Mouse (Mus musculus): ENCODE measurements at regions not wholly inside any gene's neighbourhood (a gene's known extent, or its start where the extent isn't known, plus 50 kb on each side); places are given as distances from the start of the nearest gene placed in this dataset.

GRCm38 (mm10) chr13:84953760-84954159 is 235.4 kb upstream of the Ccnh start:
- no peaks in the 10 kb centered on the region for H3K4me1 ChIP-seq (ENCODE audit: control insufficient read depth, insufficient read depth, low read length)
- no peaks in the 10 kb centered on the region for H3K36me3 ChIP-seq (ENCODE audit: control insufficient read depth, insufficient read depth, low read length)
- H3K27ac ChIP-seq (ENCODE audit: low read depth, low read length) = no peak overlapping the region
- DNase-seq (ENCODE audit: low spot score, missing footprints) (no peak), ATAC-seq (ENCODE audit: low FRiP score) (no peak)
- H3K27me3 ChIP-seq (ENCODE audit: control insufficient read depth, insufficient read depth, low read length) = no peaks in the 10 kb centered on the region
- no peaks in the 10 kb centered on the region for H3K9me3 ChIP-seq (ENCODE audit: control insufficient read depth, low read length)
- no peak overlapping the region for H3K4me2 ChIP-seq
- H3K4me3 ChIP-seq (ENCODE audit: low read depth, low read length) = no peak overlapping the region
- H3K9ac ChIP-seq (ENCODE audit: low read length) = no peak overlapping the region
- 50% methylated on average over 1 of the region's 1 CpGs for WGBS

- ATAC-seq (ENCODE audit: low FRiP score) (no peak), DNase-seq (ENCODE audit: low spot score, missing footprints) (peak; percentile 83)
- no peak overlapping the region for H3K4me2 ChIP-seq
Observed at GRCm38 (mm10) chr13:84968943-84969342, 220.3 kb upstream of the Ccnh start.

More at GRCm38 (mm10) chr13:84968943-84969342, 220.3 kb upstream of the Ccnh start:
- H3K9me3 ChIP-seq (ENCODE audit: control insufficient read depth, low read length) = no peaks in the 10 kb centered on the region
- 43% methylated on average over 7 of the region's 7 CpGs for WGBS
- H3K4me1 ChIP-seq (ENCODE audit: control insufficient read depth, insufficient read depth, low read length) = no peaks in the 10 kb centered on the region
- H3K27ac ChIP-seq (ENCODE audit: low read depth, low read length) = no peak overlapping the region
- no peaks in the 10 kb centered on the region for H3K36me3 ChIP-seq (ENCODE audit: control insufficient read depth, insufficient read depth, low read length)
- H3K27me3 ChIP-seq (ENCODE audit: control insufficient read depth, insufficient read depth, low read length) = no peaks in the 10 kb centered on the region
- H3K4me3 ChIP-seq (ENCODE audit: low read depth, low read length) = no peak overlapping the region
- H3K9ac ChIP-seq (ENCODE audit: low read length) = no peak overlapping the region
